Mouse (Mus musculus) megakaryocyte, adult 5-6 weeks (primary cell): Measurements from ENCODE around the gene Mdh1b. TPM values are rescaled to one million over a fixed set of nuclear protein-coding genes. Genes with fewer than 3 reads are reported as not detected.
A peak's percentile ranks its signal among the peaks of the same experiment; 100 is the strongest.

Experiments
- ATAC-seq: 2 replicates; pipeline ENCODE4 v1.8.0; 2016; ENCODE audit warnings: mild to moderate bottlenecking, inconsistent platforms; ENCODE audit not compliant: poor library complexity, severe bottlenecking
- total RNA-seq, 2 experiments: library from RNA; stranded (forward) in 1 of 2; stranded (reverse) in 1 of 2; fragments of 153-499, 151-499 nt in 1 of 2; fragments of 221-1000, 200-1000 nt in 1 of 2; gene quantifications; 2 replicates each; pipeline versions ENCODE4 v1.2.3 to v1.2.4; 2015 to 2017

Mdh1b gene
- total RNA-seq, 2 experiments from 2014 or later = not detected

GRCm38 (mm10) chr1:63659591-63659990 lies 70.5 kb downstream of the Mdh1b start:
- peak; percentile 64 for ATAC-seq

- peak; percentile 85 for ATAC-seq
Measured at GRCm38 (mm10) chr1:63658016-63658415, 72.1 kb downstream of the Mdh1b start.

Other genes starting within 250 kb of the Mdh1b start
- gene Gm39653, start 114.3 kb downstream of the Mdh1b start, total RNA-seq (2015) = not detected in 2 replicates
- not detected in 2 replicates for gene Gm39653, start 114.3 kb downstream of the Mdh1b start, total RNA-seq (2017)
- not detected in 2 replicates for gene Dytn, start 43.4 kb downstream of the Mdh1b start, total RNA-seq (2015)
- not detected in 2 replicates for gene Dytn, start 43.4 kb downstream of the Mdh1b start, total RNA-seq (2017)
- 18.5 and 20.5 TPM in 2 replicates for gene Fastkd2, start 296 bp upstream of the Mdh1b start, total RNA-seq (2015)
- 7.2 and 8.5 TPM in 2 replicates for gene Fastkd2, start 296 bp upstream of the Mdh1b start, total RNA-seq (2017)
- gene 4933402D24Rik, start 38.9 kb upstream of the Mdh1b start, total RNA-seq (2015) = not detected in 2 replicates
- gene 4933402D24Rik, start 38.9 kb upstream of the Mdh1b start, total RNA-seq (2017) = not detected in 2 replicates